Mouse (Mus musculus): ENCODE data around the gene Serpinf2. TPM values are rescaled to one million over a fixed set of nuclear protein-coding genes. Genes with fewer than 3 reads are reported as not detected.

Serpinf2 gene
- polyA plus RNA-seq, 1 experiment, result 0.42 TPM

GRCm38 (mm10) chr11:75415096-75415495 is 24.3 kb downstream of the Serpinf2 start:
- no peak overlapping the region for H3K4me3 ChIP-seq (replicated peaks)

GRCm38 (mm10) chr11:75410591-75410990 is 28.8 kb downstream of the Serpinf2 start:
- no peak for TF ChIP-seq GATA1 (IDR thresholded peaks at IDR 0.05; ENCODE audit: low read length)
- Histone ChIP-seq H3K27me3 (ENCODE audit: control insufficient read depth) (no peaks in the 10 kb centered on the region), H3K9me3 (ENCODE audit: control insufficient read depth, low read length) (no peaks in the 10 kb centered on the region), H3K36me3 (ENCODE audit: control insufficient read depth) (peaks cover 2% of the 10 kb centered on the region; the same call in 1 of the 2 replicates), H3K4me1 (ENCODE audit: control insufficient read depth) (no peaks in the 10 kb centered on the region), H3K4me3 (replicated peaks) (no peak overlapping the region)

More at GRCm38 (mm10) chr11:75415096-75415495, 24.3 kb downstream of the Serpinf2 start:
- Histone ChIP-seq H3K9me3 (ENCODE audit: control insufficient read depth, low read length) (no peaks in the 10 kb centered on the region), H3K36me3 (ENCODE audit: control insufficient read depth) (peaks cover under 1% of the 10 kb centered on the region; the same call in 1 of the 2 replicates), H3K4me1 (ENCODE audit: control insufficient read depth) (no peaks in the 10 kb centered on the region), H3K27me3 (ENCODE audit: control insufficient read depth) (no peaks in the 10 kb centered on the region)
- TF ChIP-seq TAL1 (IDR thresholded peaks at IDR 0.05; ENCODE audit: low read length), result no peak
- no peak for TF ChIP-seq GATA1 (IDR thresholded peaks at IDR 0.05; ENCODE audit: low read length)

- TF ChIP-seq GATA1 (IDR thresholded peaks at IDR 0.05; ENCODE audit: low read length), result no peak
- Histone ChIP-seq H3K27me3 (ENCODE audit: control insufficient read depth) (no peaks in the 10 kb centered on the region), H3K36me3 (ENCODE audit: control insufficient read depth) (peaks cover 2% of the 10 kb centered on the region; the same call in 1 of the 2 replicates), H3K4me1 (ENCODE audit: control insufficient read depth) (no peaks in the 10 kb centered on the region), H3K9me3 (ENCODE audit: control insufficient read depth, low read length) (no peaks in the 10 kb centered on the region), H3K4me3 (replicated peaks) (no peak overlapping the region)
Observed at GRCm38 (mm10) chr11:75409679-75410575, 29.5 kb downstream of the Serpinf2 start.

GRCm38 (mm10) chr11:75406865-75407264 is 32.5 kb downstream of the Serpinf2 start:
- Histone ChIP-seq H3K4me3 (replicated peaks) (no peak overlapping the region), H3K36me3 (ENCODE audit: control insufficient read depth) (peaks cover 4% of the 10 kb centered on the region; the same call in 1 of the 2 replicates), H3K9me3 (ENCODE audit: control insufficient read depth, low read length) (no peaks in the 10 kb centered on the region), H3K4me1 (ENCODE audit: control insufficient read depth) (peaks cover 2% of the 10 kb centered on the region), H3K27me3 (ENCODE audit: control insufficient read depth) (no peaks in the 10 kb centered on the region)
- TF ChIP-seq GATA1 (IDR thresholded peaks at IDR 0.05; ENCODE audit: low read length), result no peak
- TF ChIP-seq TAL1 (IDR thresholded peaks at IDR 0.05; ENCODE audit: low read length), result no peak

- peaks cover 2% of the 10 kb centered on the region for H3K4me1 ChIP-seq (ENCODE audit: control insufficient read depth)
- no peak overlapping the region for H3K4me3 ChIP-seq (replicated peaks)
- H3K36me3 ChIP-seq (ENCODE audit: control insufficient read depth), result peaks cover 4% of the 10 kb centered on the region; the same call in 1 of the 2 replicates
- no peaks in the 10 kb centered on the region for H3K9me3 ChIP-seq (ENCODE audit: control insufficient read depth, low read length)
- TF ChIP-seq TAL1 (IDR thresholded peaks at IDR 0.05; ENCODE audit: low read length) (no peak), GATA1 (IDR thresholded peaks at IDR 0.05; ENCODE audit: low read length) (no peak)
- H3K27me3 ChIP-seq (ENCODE audit: control insufficient read depth), result no peaks in the 10 kb centered on the region
Observed at GRCm38 (mm10) chr11:75406104-75406503, 33.3 kb downstream of the Serpinf2 start.

GRCm38 (mm10) chr11:75404801-75405200 is 34.6 kb downstream of the Serpinf2 start:
- Histone ChIP-seq H3K4me3 (replicated peaks) (no peak overlapping the region), H3K36me3 (ENCODE audit: control insufficient read depth) (peaks cover 5% of the 10 kb centered on the region), H3K27me3 (ENCODE audit: control insufficient read depth) (no peaks in the 10 kb centered on the region), H3K9me3 (ENCODE audit: control insufficient read depth, low read length) (no peaks in the 10 kb centered on the region), H3K4me1 (ENCODE audit: control insufficient read depth) (peaks cover 2% of the 10 kb centered on the region)
- TF ChIP-seq TAL1 (IDR thresholded peaks at IDR 0.05; ENCODE audit: low read length), result no peak
- TF ChIP-seq GATA1 (IDR thresholded peaks at IDR 0.05; ENCODE audit: low read length), result no peak

- peaks cover 2% of the 10 kb centered on the region for H3K4me1 ChIP-seq (ENCODE audit: control insufficient read depth)
- H3K9me3 ChIP-seq (ENCODE audit: control insufficient read depth, low read length), result no peaks in the 10 kb centered on the region
- TF ChIP-seq GATA1 (IDR thresholded peaks at IDR 0.05; ENCODE audit: low read length) (no peak), TAL1 (IDR thresholded peaks at IDR 0.05; ENCODE audit: low read length) (no peak)
- H3K27me3 ChIP-seq (ENCODE audit: control insufficient read depth), result no peaks in the 10 kb centered on the region
- no peak overlapping the region for H3K4me3 ChIP-seq (replicated peaks)
- peaks cover 8% of the 10 kb centered on the region for H3K36me3 ChIP-seq (ENCODE audit: control insufficient read depth)
Observed at GRCm38 (mm10) chr11:75403301-75404052, 35.9 kb downstream of the Serpinf2 start.

GRCm38 (mm10) chr11:75402271-75402690 is 37.1 kb downstream of the Serpinf2 start:
- Histone ChIP-seq H3K9me3 (ENCODE audit: control insufficient read depth, low read length) (no peaks in the 10 kb centered on the region), H3K4me3 (replicated peaks) (no peak overlapping the region), H3K27me3 (ENCODE audit: control insufficient read depth) (no peaks in the 10 kb centered on the region), H3K4me1 (ENCODE audit: control insufficient read depth) (peaks cover 2% of the 10 kb centered on the region), H3K36me3 (ENCODE audit: control insufficient read depth) (peaks cover 8% of the 10 kb centered on the region)
- TF ChIP-seq TAL1 (IDR thresholded peaks at IDR 0.05; ENCODE audit: low read length) (no peak), GATA1 (IDR thresholded peaks at IDR 0.05; ENCODE audit: low read length) (no peak)

- TF ChIP-seq TAL1 (IDR thresholded peaks at IDR 0.05; ENCODE audit: low read length), result no peak
- Histone ChIP-seq H3K36me3 (ENCODE audit: control insufficient read depth) (peaks cover 8% of the 10 kb centered on the region), H3K27me3 (ENCODE audit: control insufficient read depth) (no peaks in the 10 kb centered on the region), H3K9me3 (ENCODE audit: control insufficient read depth, low read length) (no peaks in the 10 kb centered on the region), H3K4me3 (replicated peaks) (no peak overlapping the region), H3K4me1 (ENCODE audit: control insufficient read depth) (peaks cover 2% of the 10 kb centered on the region)
Observed at GRCm38 (mm10) chr11:75400099-75400498, 39.3 kb downstream of the Serpinf2 start.

Measured in erythroblast, embryonic 14.5 days (primary cell).